Mouse (Mus musculus) lung, embryonic 14.5 days (tissue): ENCODE data around the gene Ric3. TPM values are rescaled to one million over a fixed set of nuclear protein-coding genes. Genes with fewer than 3 reads are reported as not detected.
A peak's percentile ranks its signal among the peaks of the same experiment; 100 is the strongest.

Experiments used
- ATAC-seq: fragments of 200-750 bp; cut with Nextera tagmentation; 2 replicates; pipeline ENCODE4 v1.8.0; 2017; ENCODE audit warnings: mild to moderate bottlenecking, moderate TSS enrichment, moderate library complexity; ENCODE audit not compliant: insufficient read depth
- DNase-seq: peaks from one replicate; pipeline ENCODE4 v3.0.0-alpha.2; 2015
- H3K27ac ChIP-seq: fragments of 300-500 bp; sonication (generic); 2 replicates; pipeline ENCODE4 v1.5.1; 2014; ENCODE audit warnings: low read depth, mild to moderate bottlenecking, moderate library complexity
- H3K27me3 ChIP-seq: fragments of 300-500 bp; sonication (generic); 2 replicates; pipeline ENCODE4 v1.6.1; 2014; ENCODE audit warnings: low read length, control low read depth; ENCODE audit not compliant: insufficient read depth
- H3K36me3 ChIP-seq: fragments of 300-500 bp; sonication (generic); 2 replicates; pipeline ENCODE4 v1.6.1; 2014; ENCODE audit warnings: control low read depth; ENCODE audit not compliant: insufficient read depth
- H3K4me1 ChIP-seq: fragments of 300-500 bp; sonication (generic); 2 replicates; pipeline ENCODE4 v1.6.1; 2014; ENCODE audit warnings: antibody characterized with exemption, control low read depth; ENCODE audit not compliant: insufficient read depth
- H3K4me2 ChIP-seq: fragments of 300-500 bp; sonication (generic); 2 replicates; pipeline ENCODE4 v1.6.1; 2014; ENCODE audit warnings: mild to moderate bottlenecking
- H3K4me3 ChIP-seq: fragments of 300-500 bp; sonication (generic); 2 replicates; pipeline ENCODE4 v1.5.1; 2014; ENCODE audit warnings: low read depth, low read length
- H3K9ac ChIP-seq: fragments of 300-500 bp; sonication (generic); 2 replicates; pipeline ENCODE4 v1.6.1; 2014
- H3K9me3 ChIP-seq: fragments of 300-500 bp; sonication (generic); 2 replicates; pipeline ENCODE4 v1.6.1; 2016; ENCODE audit warnings: low read depth, low read length, control low read depth
- CTCF ChIP-seq: IDR thresholded peaks from 2 replicates; pipeline ENCODE4 v1.5.1; 2016; ENCODE audit warnings: antibody characterized with exemption, low read depth
- WGBS: fragments of 180-500 bp; shearing (Covaris S2); extraction: QIAGEN DNeasy Blood & Tissue Kit; methylation state at CpG from one replicate; pipeline ENCODE4 v1.1.7; 2014; 5-methylcytosine and 5-hydroxymethylcytosine counted together
- polyA plus RNA-seq: library from polyadenylated mRNA; unstranded; fragments of >200 nt; fragmentation: Nextera tagmentation; extraction: Ambion mirVana; gene quantifications from 2 replicates; pipeline ENCODE4 v1.2.1, GENCODE M21; 2014

The Ric3 gene
- polyA plus RNA-seq, 1 experiment from 2014 or later: 1.1 TPM

- ATAC-seq (no peak), DNase-seq (peak; percentile 46)
- H3K4me3 ChIP-seq: no peak overlapping the region
- H3K9me3 ChIP-seq: no peaks in the 10 kb centered on the region
- no peaks in the 10 kb centered on the region for H3K27me3 ChIP-seq
- no peaks in the 10 kb centered on the region for H3K4me1 ChIP-seq
- H3K9ac ChIP-seq: no peak overlapping the region
- WGBS: 40% methylated on average over 4 of the region's 4 CpGs
- H3K4me2 ChIP-seq: no peak overlapping the region
- no peak overlapping the region for H3K27ac ChIP-seq
- H3K36me3 ChIP-seq: no peaks in the 10 kb centered on the region
- peak; percentile 53 for TF ChIP-seq CTCF
Measured at GRCm38 (mm10) chr7:109000315-109000954, 82.7 kb downstream of the Ric3 start.

DNA sequence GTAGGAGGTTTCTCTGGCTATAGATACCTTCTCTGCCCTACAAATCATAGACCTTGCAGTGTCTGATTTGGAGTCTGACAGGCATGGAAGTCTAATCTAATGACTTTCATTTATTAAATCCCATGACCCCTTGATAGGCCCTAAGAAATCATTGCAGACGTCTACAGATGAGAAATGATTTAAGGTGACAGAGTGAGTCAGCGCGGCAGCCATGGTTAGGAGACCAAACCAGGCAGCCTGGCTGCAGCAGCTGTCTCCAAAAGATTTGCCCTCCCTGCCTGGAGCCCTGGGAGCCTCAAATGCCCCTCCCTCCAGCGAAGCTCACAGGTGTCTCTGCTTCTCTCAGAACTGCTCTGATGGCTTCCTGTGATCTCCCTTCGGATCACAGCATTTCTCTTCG is 87.0 kb downstream of the Ric3 start:
- DNase-seq (no peak), ATAC-seq (no peak)
- no peak overlapping the region for H3K27ac ChIP-seq
- no peak overlapping the region for H3K9ac ChIP-seq
- 58% methylated on average over 6 of the region's 6 CpGs for WGBS
- H3K4me3 ChIP-seq: no peak overlapping the region
- no peak for TF ChIP-seq CTCF
- no peaks in the 10 kb centered on the region for H3K36me3 ChIP-seq
- H3K4me1 ChIP-seq: no peaks in the 10 kb centered on the region
- H3K4me2 ChIP-seq: no peak overlapping the region
- H3K9me3 ChIP-seq: no peaks in the 10 kb centered on the region
- no peaks in the 10 kb centered on the region for H3K27me3 ChIP-seq

- Histone ChIP-seq H3K4me1 (no peaks in the 10 kb centered on the region), H3K4me3 (no peak overlapping the region), H3K27ac (no peak overlapping the region), H3K4me2 (no peak overlapping the region), H3K36me3 (no peaks in the 10 kb centered on the region), H3K27me3 (no peaks in the 10 kb centered on the region), H3K9me3 (no peaks in the 10 kb centered on the region), H3K9ac (no peak overlapping the region)
- WGBS: 72% methylated on average over 3 of the region's 3 CpGs
- ATAC-seq (no peak), DNase-seq (no peak)
- no peak for TF ChIP-seq CTCF
Measured at GRCm38 (mm10) chr7:108993881-108994291, 89.2 kb downstream of the Ric3 start.

DNA sequence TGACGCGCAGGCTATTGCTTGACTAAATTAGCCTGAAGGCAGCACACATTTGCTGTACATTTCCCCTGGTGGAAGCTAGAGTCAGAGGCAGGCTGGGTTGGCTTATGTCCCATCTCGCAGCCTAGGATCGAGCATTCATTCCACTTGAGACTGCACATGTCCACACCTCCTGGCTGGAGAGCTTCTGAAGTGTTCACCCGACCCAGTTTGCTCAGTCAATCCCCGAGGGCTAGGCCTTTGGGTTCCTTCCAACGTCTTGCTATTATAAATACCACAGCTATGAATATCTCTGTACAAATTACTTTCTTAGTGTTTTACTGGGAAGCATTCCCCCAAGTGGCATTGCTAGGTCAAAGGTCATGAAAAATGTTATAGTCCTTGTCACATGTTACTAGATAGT is 89.9 kb downstream of the Ric3 start:
- H3K4me1 ChIP-seq: no peaks in the 10 kb centered on the region
- no peak overlapping the region for H3K9ac ChIP-seq
- H3K9me3 ChIP-seq: no peaks in the 10 kb centered on the region
- TF ChIP-seq CTCF: 0 out of 2 replicates have a peak, but pooled peaks have one; percentile 15
- ATAC-seq (peak; percentile 79; the same call in 1 of the 2 replicates), DNase-seq (peak; percentile 53)
- no peak overlapping the region for H3K4me3 ChIP-seq
- WGBS: 56% methylated on average over 7 of the region's 7 CpGs
- H3K36me3 ChIP-seq: no peaks in the 10 kb centered on the region
- H3K4me2 ChIP-seq: no peak overlapping the region
- H3K27ac ChIP-seq: no peak overlapping the region
- H3K27me3 ChIP-seq: no peaks in the 10 kb centered on the region

GRCm38 (mm10) chr7:108991207-108991606 is 91.9 kb downstream of the Ric3 start:
- Histone ChIP-seq H3K4me3 (no peak overlapping the region), H3K27me3 (no peaks in the 10 kb centered on the region), H3K9ac (no peak overlapping the region), H3K27ac (no peak overlapping the region), H3K4me1 (no peaks in the 10 kb centered on the region), H3K4me2 (no peak overlapping the region), H3K9me3 (no peaks in the 10 kb centered on the region), H3K36me3 (no peaks in the 10 kb centered on the region)
- WGBS: 75% methylated on average over 9 of the region's 9 CpGs
- no peak for DNase-seq
- TF ChIP-seq CTCF: no peak
- ATAC-seq: no peak

DNA sequence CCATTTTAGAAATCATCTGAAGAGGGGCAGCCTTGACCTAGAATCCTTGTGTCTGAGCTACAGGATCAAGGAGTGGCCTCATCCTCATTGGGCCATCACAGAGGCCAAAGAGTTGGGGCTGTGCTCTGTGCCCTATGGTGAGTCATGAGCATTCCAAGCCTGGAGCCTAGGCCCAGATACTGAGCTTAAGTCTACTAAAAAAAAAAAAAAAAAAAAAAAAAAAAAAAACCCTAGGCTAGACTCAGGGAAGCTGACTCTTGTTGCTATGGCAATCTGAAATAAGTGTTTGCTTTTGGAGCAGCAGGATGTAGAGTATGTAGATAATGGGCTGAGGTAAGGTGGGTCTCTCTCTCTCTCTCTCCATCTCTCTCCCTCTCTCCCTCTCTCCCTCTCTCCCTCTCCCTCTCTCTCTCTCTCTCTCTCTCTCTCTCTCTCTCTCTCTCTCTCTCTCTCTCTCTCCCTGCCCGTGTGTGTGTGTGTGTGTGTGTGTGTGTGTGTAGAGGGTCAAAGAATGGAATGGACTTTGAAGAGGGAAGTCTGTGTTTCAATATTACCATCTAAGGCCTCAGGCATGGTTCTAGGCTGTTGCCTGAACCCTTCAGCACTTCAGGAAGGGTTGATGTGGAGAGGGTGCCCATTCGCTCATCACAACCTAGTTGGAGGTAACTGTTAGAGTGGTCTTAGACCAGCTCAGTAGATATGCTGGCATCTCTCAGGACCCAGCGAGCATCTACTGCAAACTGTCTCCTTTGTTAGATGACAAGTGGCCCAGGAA is 97.0 kb downstream of the Ric3 start:
- DNase-seq (peak; percentile 55), ATAC-seq (peak; percentile 93)
- TF ChIP-seq CTCF: no peak
- Histone ChIP-seq H3K36me3 (no peaks in the 10 kb centered on the region), H3K9ac (no peak overlapping the region), H3K4me2 (no peak overlapping the region), H3K9me3 (no peaks in the 10 kb centered on the region), H3K27me3 (no peaks in the 10 kb centered on the region), H3K27ac (no peak overlapping the region), H3K4me3 (no peak overlapping the region), H3K4me1 (no peaks in the 10 kb centered on the region)
- WGBS: 66% methylated on average over 2 of the region's 3 CpGs

Other genes starting within 250 kb of the Ric3 start
- gene Olfr516, start 232.8 kb downstream of the Ric3 start, polyA plus RNA-seq: not detected in 2 replicates
- not detected in 2 replicates for gene Olfr517, start 211.0 kb downstream of the Ric3 start, polyA plus RNA-seq
- gene Olfr518, start 198.3 kb downstream of the Ric3 start, polyA plus RNA-seq: not detected in 2 replicates
- not detected in 2 replicates for gene Olfr519, start 188.9 kb downstream of the Ric3 start, polyA plus RNA-seq
- 0.22 and 0.65 TPM in 2 replicates for gene Nlrp10, start 153.2 kb downstream of the Ric3 start, polyA plus RNA-seq
- 108 and 119 TPM in 2 replicates for gene Eif3f, start 148.9 kb downstream of the Ric3 start, polyA plus RNA-seq
- 2.0 and 2.2 TPM in 2 replicates for gene Tub, start 133.0 kb downstream of the Ric3 start, polyA plus RNA-seq
- gene Lmo1, start 91.9 kb upstream of the Ric3 start, polyA plus RNA-seq: 11.8 and 15.0 TPM in 2 replicates